Mouse (Mus musculus) spleen, adult 2 months (tissue): ENCODE measurements around the gene Gsdme.

Experiments
- CTCF ChIP-seq: fragments of 200-500 bp; IDR thresholded peaks from 2 replicates; pipeline ENCODE4 v1.5.1; 2011; ENCODE audit warnings: mild to moderate bottlenecking, inconsistent platforms; ENCODE audit not compliant: insufficient read depth, insufficient read length, insufficient replicate concordance; ENCODE audit errors: extremely low read depth
- POLR2A ChIP-seq: fragments of 200-500 bp; IDR thresholded peaks from 2 replicates; pipeline ENCODE4 v1.6.1; 2011; ENCODE audit warnings: low read depth, low read length, inconsistent platforms

- TF ChIP-seq CTCF (no peak), POLR2A (no peak)
These were observed 38.4 kb downstream of the Gsdme start for GRCm38 (mm10) chr6:50225232-50225631.
